Mouse (Mus musculus): ENCODE results near the gene Parvb. TPM values are rescaled to one million over a fixed set of nuclear protein-coding genes. Genes with fewer than 3 reads are reported as not detected.

Gene Parvb
- polyA plus RNA-seq (2015; fragmentation: Illumina TruSeq; extraction: RNeasy Lipid Tissue Mini Kit (QIAGEN cat#74804); ENCODE audit: insufficient read depth, low read depth, low replicate concordance): 6.9 TPM

GRCm38 (mm10) chr15:84231721-84232561 lies at the start of gene Parvb:
TSS of gene Parvb (plus strand) at chr15:84232043.

GRCm38 (mm10) chr15:84192058-84192791 lies 39.6 kb upstream of the Parvb start, which contains the start of gene Samm50:
TSS of gene Samm50 (plus strand) at chr15:84192241.

GRCm38 (mm10) chr15:84323966-84324869 lies 92.4 kb downstream of the Parvb start, which contains the start of gene Parvg:
TSS of gene Parvg (plus strand) at chr15:84324026.

Other genes starting within 250 kb of the Parvb start
- gene Efcab6, start 166.7 kb upstream of the Parvb start, polyA plus RNA-seq (2015; fragmentation: Illumina TruSeq; extraction: RNeasy Lipid Tissue Mini Kit (QIAGEN cat#74804); ENCODE audit: insufficient read depth, low read depth, low replicate concordance): not detected
- gene Sult4a1, start 126.3 kb upstream of the Parvb start, polyA plus RNA-seq (2015; fragmentation: Illumina TruSeq; extraction: RNeasy Lipid Tissue Mini Kit (QIAGEN cat#74804); ENCODE audit: insufficient read depth, low read depth, low replicate concordance): 1.3 TPM
- gene Pnpla5, start 108.9 kb upstream of the Parvb start, polyA plus RNA-seq (2015; fragmentation: Illumina TruSeq; extraction: RNeasy Lipid Tissue Mini Kit (QIAGEN cat#74804); ENCODE audit: insufficient read depth, low read depth, low replicate concordance): not detected
- 2.4 TPM for gene Pnpla3, start 64.2 kb upstream of the Parvb start, polyA plus RNA-seq (2015; fragmentation: Illumina TruSeq; extraction: RNeasy Lipid Tissue Mini Kit (QIAGEN cat#74804); ENCODE audit: insufficient read depth, low read depth, low replicate concordance)
- 14.6 TPM for gene Samm50, start 39.8 kb upstream of the Parvb start, polyA plus RNA-seq (2015; fragmentation: Illumina TruSeq; extraction: RNeasy Lipid Tissue Mini Kit (QIAGEN cat#74804); ENCODE audit: insufficient read depth, low read depth, low replicate concordance)
- gene Parvg, start 92.0 kb downstream of the Parvb start, polyA plus RNA-seq (2015; fragmentation: Illumina TruSeq; extraction: RNeasy Lipid Tissue Mini Kit (QIAGEN cat#74804); ENCODE audit: insufficient read depth, low read depth, low replicate concordance): 2.7 TPM
- gene Shisal1, start 215.1 kb downstream of the Parvb start, polyA plus RNA-seq (2015; fragmentation: Illumina TruSeq; extraction: RNeasy Lipid Tissue Mini Kit (QIAGEN cat#74804); ENCODE audit: insufficient read depth, low read depth, low replicate concordance): 1.9 TPM

All from pancreas, adult 10 weeks (tissue).